In the genomic region with DNA sequence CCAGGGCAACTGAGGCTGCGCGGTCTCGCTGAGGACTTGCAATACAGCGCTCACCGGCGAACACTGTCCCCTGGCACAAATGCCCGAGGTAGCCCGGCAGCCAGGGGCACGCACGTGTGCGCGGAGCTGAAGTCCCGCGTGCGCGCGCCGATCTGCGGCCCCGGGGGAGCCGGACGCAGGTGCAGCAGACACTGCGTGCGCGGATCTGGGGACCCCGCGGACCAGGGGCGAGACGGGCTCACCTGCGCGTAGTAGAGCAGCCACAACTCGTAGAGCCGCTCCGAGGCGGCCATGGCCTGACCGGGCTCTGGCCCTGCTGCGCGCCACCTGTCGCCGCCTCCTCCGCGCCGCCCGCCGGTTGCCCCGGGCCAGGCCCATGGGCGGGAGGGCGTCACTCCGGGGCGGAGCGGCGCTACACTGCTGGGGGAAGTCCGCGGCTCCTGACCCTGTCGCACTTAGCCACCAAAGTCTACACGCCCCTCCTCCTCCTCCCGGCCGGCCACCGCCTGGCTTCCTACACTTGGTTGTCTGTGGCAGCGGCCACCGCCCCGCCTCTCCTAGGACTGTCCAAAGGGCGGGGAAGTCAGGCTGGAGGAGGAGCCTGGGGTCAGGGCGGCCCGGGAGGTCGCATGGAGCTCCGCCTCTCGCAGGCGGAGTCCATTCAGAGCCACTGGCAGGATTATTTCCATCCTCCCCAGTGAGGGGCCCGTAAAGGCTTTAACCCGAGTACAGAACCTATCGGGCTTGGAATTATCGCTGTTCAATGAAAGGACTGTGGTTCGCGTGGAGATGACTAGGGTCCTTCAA, we compare ENCODE assay signal across 8 mouse cellular contexts. TPM values are rescaled to one million over a fixed set of nuclear protein-coding genes. Genes with fewer than 3 reads are reported as not detected.
A peak's percentile ranks its signal among the peaks of the same experiment; 100 is the strongest.
DNase-seq lines count a peak whose midpoint lies in the region; ATAC-seq and TF ChIP-seq lines count a peak whose summit lies in the region.

A gene (minus strand): TSS at position 507 of the 807 bp plus-strand sequence.

- peak within 1 kb of the TSS; percentile 98 for H3K27ac ChIP-seq in gastrocnemius, adult 2 months
- H3K27ac ChIP-seq in hindbrain, embryonic 16.5 days (ENCODE audit: low read depth, low read length), result peak within 1 kb of the TSS; percentile 29; the same call in 1 of the 2 replicates

- H3K4me3 ChIP-seq in gastrocnemius, adult 2 months, result peak within 1 kb of the TSS; percentile 86
- peak within 1 kb of the TSS; percentile 83 for H3K4me3 ChIP-seq in hindbrain, embryonic 16.5 days (ENCODE audit: low read length)

- no peaks in the 10 kb centered on the region for H3K9me3 ChIP-seq in hindbrain, embryonic 16.5 days (ENCODE audit: control insufficient read depth, low read length)

- peak; percentile 76 for DNase-seq in WW6 (ENCODE audit: low read depth, low spot score)
- peak; percentile 97 for DNase-seq in gastrocnemius, adult 2 months
- peak; percentile 63 to 74 for DNase-seq in left cerebral cortex, adult 18-20 months (ENCODE audit: low spot score in 2 of 2)
- DNase-seq in lung, postnatal 4 days, result peak; percentile 96 to 98
- DNase-seq in retina, postnatal 1 day, result peak; percentile 95
- DNase-seq in urinary bladder, adult 18-20 months (ENCODE audit: low spot score in 2 of 2), result peak; percentile 90 to 95

- H3K27me3 ChIP-seq in hindbrain, embryonic 16.5 days (replicated peaks; ENCODE audit: control insufficient read depth, insufficient read depth, low read length), result peaks cover 7% of the 10 kb centered on the region

- peak within 1 kb of the TSS; percentile 100 for H3K4me2 ChIP-seq in hindbrain, embryonic 16.5 days (ENCODE audit: low read length)

- H3K4me1 ChIP-seq in hindbrain, embryonic 16.5 days (ENCODE audit: control insufficient read depth, insufficient read depth, low read depth, low read length), result peaks cover 38% of the 10 kb centered on the region

- peak; percentile 70 for ATAC-seq in common myeloid progenitor, adult 5-6 weeks (replicated peaks; ENCODE audit: low read depth, poor library complexity, severe bottlenecking)
- ATAC-seq in hindbrain, embryonic 16.5 days, result peak; percentile 57

- intact Hi-C loops in gastrocnemius, adult 2 months (cut with DNase I), result loop anchor here (5.0 kb wide), 2 partner anchors 33 to 53 kb away; no protein-coding TSS in a partner anchor

- H3K9ac ChIP-seq in hindbrain, embryonic 16.5 days (ENCODE audit: low read depth, low read length), result peak within 1 kb of the TSS; percentile 83

- TF ChIP-seq CTCF in gastrocnemius, adult 2 months (IDR thresholded peaks at IDR 0.05), result peak; percentile 11; the same call in 1 of the 2 replicates

- H3K36me3 ChIP-seq in hindbrain, embryonic 16.5 days (ENCODE audit: control insufficient read depth, insufficient read depth, low read length), result no peaks in the 10 kb centered on the region

- WGBS in hindbrain, embryonic 16.5 days, result under 1% methylated on average over 41 of the region's 75 CpGs

RNA-seq across cellular contexts. Expression of the gene that starts here (rescaled TPM):
- 8.6 and 19.5 TPM in 2 replicates for total RNA-seq in common myeloid progenitor, adult 5-6 weeks (2017)
- 1 to 10 TPM; 4.7 to 5.0 TPM for total RNA-seq in gastrocnemius, adult 2 months (2021)
- 3.2 and 4.8 TPM in 2 replicates for polyA plus RNA-seq in hindbrain, embryonic 16.5 days (2015; fragmentation: Nextera tagmentation; extraction: Ambion mirVana)
- 10 to 100 TPM in 1 of 2 experiments, 1 to 10 TPM in 1; 9.6 to 12.2 TPM for total RNA-seq in left cerebral cortex, adult 18-20 months (2021)

Comparison
In these comparisons a context has a peak if more than half of its experiments do, and no peak if none do; other contexts are left out.
1. Peak in every context shown above with its lines: DNase-seq, ATAC-seq, H3K4me3 ChIP-seq and H3K27ac ChIP-seq.